Mouse (Mus musculus) hindbrain, embryonic 14.5 days (tissue): ENCODE data around the gene Midn. TPM values are rescaled to one million over a fixed set of nuclear protein-coding genes. Genes with fewer than 3 reads are reported as not detected.
A peak's percentile ranks its signal among the peaks of the same experiment; 100 is the strongest.

Experiments
- ATAC-seq: fragments of 200-750 bp; cut with Nextera tagmentation; 2 replicates; pipeline ENCODE4 v1.8.0; 2017; ENCODE audit warnings: moderate number of reproducible peaks, mild to moderate bottlenecking, moderate TSS enrichment, moderate library complexity; ENCODE audit not compliant: low FRiP score
- DNase-seq: peaks from one replicate; pipeline ENCODE4 v3.0.0-alpha.2; 2015; ENCODE audit warnings: low spot score
- H3K27ac ChIP-seq: fragments of 300-500 bp; sonication (generic); 2 replicates; pipeline ENCODE4 v1.5.1; 2014; ENCODE audit warnings: mild to moderate bottlenecking, moderate library complexity
- H3K27me3 ChIP-seq: fragments of 300-500 bp; sonication (generic); 2 replicates; pipeline ENCODE4 v1.6.1; 2014; ENCODE audit warnings: mild to moderate bottlenecking, low read length, mixed read lengths; ENCODE audit not compliant: control insufficient read depth, insufficient read depth
- H3K36me3 ChIP-seq: fragments of 300-500 bp; sonication (generic); replicated peaks from 2 replicates; pipeline ENCODE4 v1.6.1; 2014; ENCODE audit not compliant: control insufficient read depth, insufficient read depth
- H3K4me1 ChIP-seq: fragments of 300-500 bp; sonication (generic); replicated peaks from 2 replicates; pipeline ENCODE4 v1.6.1; 2014; ENCODE audit warnings: antibody characterized with exemption, low read length, mixed read lengths; ENCODE audit not compliant: control insufficient read depth, insufficient read depth
- H3K4me2 ChIP-seq: fragments of 300-500 bp; sonication (generic); replicated peaks from 2 replicates; pipeline ENCODE4 v1.6.1; 2014; ENCODE audit warnings: mild to moderate bottlenecking, moderate library complexity
- H3K4me3 ChIP-seq: fragments of 300-500 bp; sonication (generic); replicated peaks from 2 replicates; pipeline ENCODE4 v1.5.1; 2014; ENCODE audit warnings: mild to moderate bottlenecking, low read length
- H3K9ac ChIP-seq: fragments of 300-500 bp; sonication (generic); 2 replicates; pipeline ENCODE4 v1.6.1; 2014
- H3K9me3 ChIP-seq: fragments of 300-500 bp; sonication (generic); 2 replicates; pipeline ENCODE4 v1.6.1; 2016; ENCODE audit warnings: low read length; ENCODE audit not compliant: control insufficient read depth
- WGBS: fragments of 180-500 bp; shearing (Covaris S2); extraction: QIAGEN DNeasy Blood & Tissue Kit; methylation state at CpG from one replicate; pipeline ENCODE4 v1.1.7; 2014; 5-methylcytosine and 5-hydroxymethylcytosine counted together
- polyA plus RNA-seq: library from polyadenylated mRNA; unstranded; fragments of >200 nt; fragmentation: Nextera tagmentation; extraction: Ambion mirVana; gene quantifications from 2 replicates; pipeline ENCODE4 v1.2.1, GENCODE M21; 2014

Gene Midn
- polyA plus RNA-seq, 1 experiment from 2014 or later: 44.1 TPM

- H3K9ac ChIP-seq: peak overlapping the region; percentile 100
- no peak for ATAC-seq
- H3K27ac ChIP-seq: peak overlapping the region; percentile 99
- no peak for DNase-seq
- WGBS: 74% methylated on average over 5 of the region's 5 CpGs
- H3K27me3 ChIP-seq: no peaks in the 10 kb centered on the region
- peak overlapping the region; percentile 100 for H3K4me2 ChIP-seq
- H3K4me3 ChIP-seq: peak overlapping the region; percentile 100; the same call in 1 of the 2 replicates
- H3K36me3 ChIP-seq: peaks cover 46% of the 10 kb centered on the region
- no peaks in the 10 kb centered on the region for H3K9me3 ChIP-seq
- H3K4me1 ChIP-seq: peaks cover 14% of the 10 kb centered on the region
Observed at GRCm38 (mm10) chr10:80147146-80147718, 840 bp upstream of the Midn start.

GRCm38 (mm10) chr10:80148610-80149290, 678 bp downstream of the Midn start:
- H3K36me3 ChIP-seq: peaks cover 57% of the 10 kb centered on the region
- under 1% methylated on average over 56 of the region's 57 CpGs for WGBS

DNA sequence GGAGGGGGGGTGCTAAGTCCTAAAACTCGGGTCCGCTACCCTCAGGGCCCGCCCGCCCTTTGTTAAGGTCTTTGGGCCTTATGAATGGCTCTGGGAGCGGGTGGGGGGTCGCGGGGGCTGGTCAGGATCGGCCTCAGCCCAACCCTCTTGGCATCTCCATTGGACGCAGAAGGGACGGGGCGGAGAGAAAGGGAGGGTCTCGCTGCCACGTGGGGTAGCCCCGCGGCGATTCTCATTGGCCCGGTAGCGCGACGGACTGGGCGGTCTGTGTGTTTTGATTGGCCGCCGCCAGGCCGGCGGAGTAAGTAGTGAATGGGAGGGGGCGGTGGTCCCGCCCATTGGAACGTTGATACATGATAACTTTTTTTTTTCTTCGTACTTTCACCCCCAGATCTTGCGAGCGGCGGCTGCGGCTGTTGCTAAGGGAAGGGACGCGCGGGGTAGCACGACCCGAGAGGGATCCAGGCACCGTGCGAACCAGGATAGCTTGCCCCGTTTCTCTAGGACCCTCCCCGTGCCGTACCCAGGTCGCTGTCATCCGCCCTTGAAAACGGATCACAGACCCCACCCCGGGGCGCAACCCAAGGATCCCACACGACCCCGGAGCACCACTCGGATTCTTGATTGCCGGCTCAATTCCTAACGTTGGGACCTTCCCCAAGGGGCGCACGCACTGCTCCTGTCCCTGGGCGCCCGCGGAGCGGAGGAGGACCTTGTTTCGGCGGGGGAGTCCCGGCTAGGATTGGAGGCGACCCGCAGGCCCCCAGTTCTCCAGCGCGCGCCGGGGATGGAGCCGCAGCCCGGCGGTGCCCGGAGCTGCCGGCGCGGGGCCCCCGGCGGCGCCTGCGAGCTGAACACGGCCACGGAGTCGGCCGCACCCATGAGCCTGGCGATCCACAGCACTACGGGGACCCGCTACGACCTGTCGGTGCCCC, 1.5 kb downstream of the Midn start:
- peaks cover 57% of the 10 kb centered on the region for H3K36me3 ChIP-seq
- no peaks in the 10 kb centered on the region for H3K9me3 ChIP-seq
- peak; percentile 89 for ATAC-seq
- H3K4me1 ChIP-seq: peaks cover 22% of the 10 kb centered on the region
- H3K9ac ChIP-seq: peak overlapping the region; percentile 100
- peak overlapping the region; percentile 99 for H3K27ac ChIP-seq
- peak overlapping the region; percentile 100 for H3K4me2 ChIP-seq
- DNase-seq: peak; percentile 97
- H3K4me3 ChIP-seq: peak overlapping the region; percentile 100
- H3K27me3 ChIP-seq: no peaks in the 10 kb centered on the region
- WGBS: under 1% methylated on average over 88 of the region's 88 CpGs

More at GRCm38 (mm10) chr10:80148610-80149290, 678 bp downstream of the Midn start:
- DNase-seq (peak; percentile 92), ATAC-seq (peak; percentile 37)
- Histone ChIP-seq H3K4me1 (peaks cover 21% of the 10 kb centered on the region), H3K9me3 (no peaks in the 10 kb centered on the region), H3K4me3 (peak overlapping the region; percentile 100), H3K27me3 (no peaks in the 10 kb centered on the region), H3K9ac (peak overlapping the region; percentile 100), H3K4me2 (peak overlapping the region; percentile 100), H3K27ac (peak overlapping the region; percentile 99)

DNA sequence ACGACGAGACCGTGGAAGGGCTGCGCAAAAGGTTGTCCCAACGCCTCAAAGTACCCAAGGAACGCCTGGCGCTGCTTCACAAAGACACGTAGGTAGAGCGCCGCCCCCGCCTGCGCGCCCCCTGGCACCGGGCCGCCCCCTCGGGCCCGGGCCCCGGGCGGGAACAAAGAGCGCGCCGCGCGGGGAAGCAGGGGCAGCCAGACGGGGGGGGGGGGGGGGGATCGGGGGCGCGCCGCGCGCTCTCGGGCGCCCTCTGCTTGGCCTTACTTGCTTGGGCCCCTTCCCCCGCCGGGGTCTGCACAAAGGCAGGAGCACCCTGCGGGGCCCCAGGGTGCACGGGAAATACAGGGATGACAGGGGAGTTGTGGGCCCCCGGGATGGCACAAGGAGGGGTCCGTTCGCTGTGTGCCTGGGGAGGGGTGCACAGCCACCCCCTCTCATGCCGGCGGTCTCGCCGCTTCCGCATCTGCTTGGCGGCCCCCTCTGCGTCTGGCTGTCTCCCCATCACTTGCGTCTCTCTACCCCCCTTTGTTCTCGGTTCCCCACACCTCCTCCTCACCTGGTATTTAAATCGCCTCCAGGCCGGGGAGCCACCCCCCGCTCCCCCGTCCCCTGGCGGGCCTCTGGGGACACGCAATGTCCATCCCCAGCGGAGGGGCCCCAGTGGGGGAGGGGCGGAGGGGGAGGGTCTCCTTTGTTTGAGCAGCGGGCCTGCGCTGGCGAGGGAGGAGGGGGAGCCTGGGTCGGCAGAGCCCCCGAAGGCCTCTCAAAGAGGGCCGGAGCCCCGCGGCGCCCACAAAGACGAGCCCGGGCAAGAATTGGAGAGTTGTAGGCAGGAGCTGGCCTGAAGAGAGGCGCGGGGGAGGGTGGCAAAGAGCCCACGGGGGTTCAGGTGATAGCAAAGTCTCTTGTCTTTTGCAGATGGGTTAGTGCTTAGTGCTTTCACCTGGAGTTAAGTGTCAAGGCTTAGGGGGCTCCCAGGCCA, 2.4 kb downstream of the Midn start:
- no peaks in the 10 kb centered on the region for H3K9me3 ChIP-seq
- peak overlapping the region; percentile 99 for H3K27ac ChIP-seq
- ATAC-seq (no peak), DNase-seq (peak; percentile 74)
- no peaks in the 10 kb centered on the region for H3K27me3 ChIP-seq
- H3K4me1 ChIP-seq: peaks cover 22% of the 10 kb centered on the region
- peak overlapping the region; percentile 100 for H3K4me2 ChIP-seq
- H3K36me3 ChIP-seq: peaks cover 57% of the 10 kb centered on the region
- H3K9ac ChIP-seq: peak overlapping the region; percentile 100
- under 1% methylated on average over 54 of the region's 71 CpGs for WGBS
- peak overlapping the region; percentile 100 for H3K4me3 ChIP-seq

DNA sequence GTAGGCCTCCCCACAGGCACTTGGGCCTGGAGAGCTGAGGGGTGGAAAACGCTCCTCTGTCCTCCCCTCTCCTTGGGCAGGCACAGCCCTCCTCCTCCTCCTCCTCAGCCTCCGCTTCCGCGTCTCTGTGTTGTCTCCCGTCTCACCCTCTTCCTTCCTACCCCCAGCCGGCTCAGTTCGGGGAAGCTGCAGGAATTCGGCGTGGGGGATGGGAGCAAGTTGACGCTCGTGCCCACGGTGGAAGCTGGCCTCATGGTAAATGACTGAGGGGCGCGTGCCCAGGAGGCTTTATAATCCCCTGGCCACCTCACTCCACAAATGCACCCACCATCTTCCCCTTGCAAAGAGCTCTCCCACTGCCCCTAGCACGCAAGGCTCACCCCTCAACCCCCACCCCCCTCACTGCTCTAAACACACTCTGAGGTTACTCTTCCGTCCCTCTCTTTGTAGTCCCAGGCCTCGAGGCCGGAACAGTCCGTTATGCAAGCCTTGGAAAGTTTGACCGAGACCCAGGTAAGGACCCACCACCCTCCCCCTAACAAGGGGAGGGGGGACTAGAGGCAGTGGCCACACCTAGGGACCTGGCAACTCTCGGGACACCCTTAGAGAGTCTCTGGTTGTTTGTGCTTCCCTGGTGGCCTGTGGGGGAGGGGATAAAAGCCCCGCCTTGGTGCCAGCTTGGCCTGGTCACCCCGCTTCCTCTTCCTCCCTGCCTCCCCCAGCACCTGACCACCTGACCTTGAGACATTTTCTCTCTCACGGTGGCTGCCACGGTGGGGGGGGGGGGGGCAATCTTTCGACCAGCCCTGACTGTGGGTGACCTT, 3.4 kb downstream of the Midn start:
- WGBS: under 1% methylated on average over 25 of the region's 26 CpGs
- ATAC-seq (no peak), DNase-seq (peak; percentile 54)
- peaks cover 25% of the 10 kb centered on the region for H3K4me1 ChIP-seq
- peak overlapping the region; percentile 99 for H3K27ac ChIP-seq
- no peaks in the 10 kb centered on the region for H3K9me3 ChIP-seq
- H3K36me3 ChIP-seq: peaks cover 57% of the 10 kb centered on the region
- H3K4me3 ChIP-seq: peak overlapping the region; percentile 100
- peak overlapping the region; percentile 100 for H3K9ac ChIP-seq
- H3K27me3 ChIP-seq: no peaks in the 10 kb centered on the region
- H3K4me2 ChIP-seq: peak overlapping the region; percentile 100

DNA sequence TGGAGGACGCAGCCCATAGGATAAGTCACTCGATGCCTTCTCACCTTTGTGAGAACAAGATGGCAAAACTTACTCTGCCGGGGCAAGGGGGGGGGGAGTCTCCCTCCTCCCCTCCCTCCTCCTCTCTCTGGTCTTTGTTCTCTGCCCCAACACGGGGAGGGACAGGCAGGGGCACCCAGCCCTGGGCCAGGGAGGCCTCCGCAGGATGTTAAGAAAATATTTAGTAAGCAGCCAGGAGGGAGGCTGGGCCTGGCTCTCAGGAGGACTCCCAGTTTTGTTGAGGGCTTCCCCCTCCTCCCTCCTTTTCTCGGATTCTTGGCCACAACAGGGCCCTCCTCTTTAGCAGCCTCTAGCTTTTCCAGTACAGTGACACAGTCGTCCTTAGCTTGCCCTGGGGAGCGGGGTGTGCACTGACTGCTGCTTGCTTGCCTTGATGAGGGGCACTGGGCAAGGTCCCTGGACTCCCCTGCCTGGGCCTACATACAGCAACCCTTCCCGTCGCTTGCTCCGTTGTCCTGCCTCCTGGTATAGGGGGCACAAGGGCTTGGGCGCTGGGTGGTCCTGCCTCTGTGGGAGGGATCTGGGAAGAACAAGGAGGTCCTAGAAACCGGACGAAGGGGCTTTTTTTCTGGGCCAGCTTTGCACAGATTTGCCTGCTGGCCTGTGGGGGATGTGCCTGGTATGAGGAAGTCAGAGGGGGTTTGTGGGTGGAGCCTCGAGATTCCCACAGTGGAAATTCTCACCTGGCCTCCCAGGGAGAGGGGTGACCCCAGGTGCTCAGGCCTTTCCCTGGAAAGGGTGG, 4.2 kb downstream of the Midn start:
- no peak for ATAC-seq

GRCm38 (mm10) chr10:80152873-80153260, 4.8 kb downstream of the Midn start:
- no peaks in the 10 kb centered on the region for H3K27me3 ChIP-seq
- peaks cover 71% of the 10 kb centered on the region for H3K36me3 ChIP-seq
- H3K9me3 ChIP-seq: no peaks in the 10 kb centered on the region
- 31% methylated on average over 3 of the region's 3 CpGs for WGBS
- peaks cover 25% of the 10 kb centered on the region for H3K4me1 ChIP-seq
- H3K27ac ChIP-seq: peak overlapping the region; percentile 99
- peak overlapping the region; percentile 100 for H3K4me3 ChIP-seq
- ATAC-seq (no peak), DNase-seq (no peak)
- H3K9ac ChIP-seq: peak overlapping the region; percentile 100
- H3K4me2 ChIP-seq: peak overlapping the region; percentile 100

More for the DNA sequence above, 4.2 kb downstream of the Midn start:
- Histone ChIP-seq H3K4me2 (peak overlapping the region; percentile 100), H3K4me1 (peaks cover 25% of the 10 kb centered on the region), H3K4me3 (peak overlapping the region; percentile 100), H3K27me3 (no peaks in the 10 kb centered on the region), H3K9me3 (no peaks in the 10 kb centered on the region), H3K27ac (peak overlapping the region; percentile 99), H3K9ac (peak overlapping the region; percentile 100), H3K36me3 (peaks cover 65% of the 10 kb centered on the region)
- 4% methylated on average over 15 of the region's 15 CpGs for WGBS
- DNase-seq: no peak
